Mouse (Mus musculus) thymus, adult 2 months (tissue): ENCODE measurements at regions not wholly inside any gene's neighbourhood (a gene's known extent, or its start where the extent isn't known, plus 50 kb on each side); places are given as distances from the start of the nearest gene placed in this dataset.

Experiments used
- DNase-seq: peaks from one replicate; pipeline ENCODE4 v3.0.0; 2021
- H3K27ac ChIP-seq: fragments of 200-500 bp; 2 replicates; pipeline ENCODE4 v1.5.1; 2012; ENCODE audit warnings: low read length, control low read depth; ENCODE audit not compliant: control insufficient read depth, insufficient read depth
- H3K27me3 ChIP-seq: fragments of 200-500 bp; 2 replicates; pipeline ENCODE4 v1.6.1; 2012; ENCODE audit warnings: mild to moderate bottlenecking, low read length, moderate library complexity, mixed read lengths; ENCODE audit not compliant: control insufficient read depth, insufficient read depth
- H3K36me3 ChIP-seq: fragments of 200-500 bp; 2 replicates; pipeline ENCODE4 v1.6.1; 2012; ENCODE audit warnings: mild to moderate bottlenecking, low read length, moderate library complexity; ENCODE audit not compliant: control insufficient read depth, insufficient read depth
- H3K4me1 ChIP-seq: fragments of 200-500 bp; replicated peaks from 2 replicates; pipeline ENCODE4 v1.6.1; 2012; ENCODE audit warnings: low read length; ENCODE audit not compliant: control insufficient read depth, insufficient read depth
- H3K4me3 ChIP-seq: fragments of 200-500 bp; 2 replicates; pipeline ENCODE4 v1.5.1; 2012; ENCODE audit warnings: mild to moderate bottlenecking, low read length, control low read depth, moderate library complexity; ENCODE audit not compliant: control insufficient read depth, insufficient read depth
- CTCF ChIP-seq: fragments of 200-500 bp; IDR thresholded peaks from 2 replicates; pipeline ENCODE4 v1.5.1; 2012; ENCODE audit warnings: mild to moderate bottlenecking, control low read depth, low read length, moderate library complexity, borderline replicate concordance; ENCODE audit not compliant: control insufficient read depth, poor library complexity, insufficient read depth; ENCODE audit errors: extremely low read depth
- POLR2A ChIP-seq: fragments of 200-500 bp; IDR thresholded peaks from 2 replicates; pipeline ENCODE4 v1.6.1; 2012; ENCODE audit warnings: mild to moderate bottlenecking, low read length, control low read depth, moderate library complexity; ENCODE audit not compliant: control insufficient read depth, poor library complexity, insufficient read depth; ENCODE audit errors: extremely low read depth
- WGBS: fragments of 180-500 bp; shearing (Covaris S2); methylation state at CpG from one replicate; pipeline ENCODE4 v1.1.7; 2018; 5-methylcytosine and 5-hydroxymethylcytosine counted together

GRCm38 (mm10) chr2:144182542-144182941 is 87.9 kb upstream of the Mgme1 start:
- H3K4me3 ChIP-seq = no peak overlapping the region
- no peak for DNase-seq
- no peaks in the 10 kb centered on the region for H3K36me3 ChIP-seq
- H3K27me3 ChIP-seq = no peaks in the 10 kb centered on the region
- H3K27ac ChIP-seq = no peak overlapping the region
- TF ChIP-seq POLR2A = no peak
- no peak for TF ChIP-seq CTCF
- 91% methylated on average over 7 of the region's 7 CpGs for WGBS
- H3K4me1 ChIP-seq = peaks cover 9% of the 10 kb centered on the region

- Histone ChIP-seq H3K4me3 (no peak overlapping the region), H3K27ac (no peak overlapping the region), H3K4me1 (0 out of 2 replicates have a peak, but pooled peaks cover 3% of the 10 kb centered on the region), H3K36me3 (no peaks in the 10 kb centered on the region), H3K27me3 (no peaks in the 10 kb centered on the region)
- WGBS = 94% methylated on average over 5 of the region's 5 CpGs
- no peak for TF ChIP-seq POLR2A
- TF ChIP-seq CTCF = no peak
- DNase-seq = no peak
Observed at GRCm38 (mm10) chr2:144183371-144183944, 87.0 kb upstream of the Mgme1 start.

- no peak overlapping the region for H3K4me3 ChIP-seq
- no peaks in the 10 kb centered on the region for H3K4me1 ChIP-seq
- TF ChIP-seq POLR2A (no peak), CTCF (no peak)
- 36% methylated on average over 3 of the region's 3 CpGs for WGBS
- no peaks in the 10 kb centered on the region for H3K27me3 ChIP-seq
- no peaks in the 10 kb centered on the region for H3K36me3 ChIP-seq
- H3K27ac ChIP-seq = no peak overlapping the region
- DNase-seq = no peak
Observed at GRCm38 (mm10) chr2:144185175-144185574, 85.3 kb upstream of the Mgme1 start.

- H3K36me3 ChIP-seq = no peaks in the 10 kb centered on the region
- 92% methylated on average over 3 of the region's 3 CpGs for WGBS
- no peak for DNase-seq
- no peaks in the 10 kb centered on the region for H3K27me3 ChIP-seq
- H3K27ac ChIP-seq = no peak overlapping the region
- H3K4me1 ChIP-seq = no peaks in the 10 kb centered on the region
- no peak overlapping the region for H3K4me3 ChIP-seq
- no peak for TF ChIP-seq POLR2A
- no peak for TF ChIP-seq CTCF
Observed at GRCm38 (mm10) chr2:144186426-144186825, 84.0 kb upstream of the Mgme1 start.

GRCm38 (mm10) chr2:144188076-144188475 is 82.4 kb upstream of the Mgme1 start:
- 14% methylated on average over 3 of the region's 3 CpGs for WGBS
- no peaks in the 10 kb centered on the region for H3K4me1 ChIP-seq

GRCm38 (mm10) chr2:144188485-144188884 is 82.0 kb upstream of the Mgme1 start:
- no peak for TF ChIP-seq CTCF
- no peak for TF ChIP-seq POLR2A
- no peak overlapping the region for H3K4me3 ChIP-seq
- 80% methylated on average over 4 of the region's 4 CpGs for WGBS
- H3K27ac ChIP-seq = no peak overlapping the region
- no peaks in the 10 kb centered on the region for H3K36me3 ChIP-seq
- no peaks in the 10 kb centered on the region for H3K4me1 ChIP-seq
- H3K27me3 ChIP-seq = no peaks in the 10 kb centered on the region
- no peak for DNase-seq

More at GRCm38 (mm10) chr2:144188076-144188475, 82.4 kb upstream of the Mgme1 start:
- no peak overlapping the region for H3K27ac ChIP-seq
- DNase-seq = no peak
- no peak for TF ChIP-seq POLR2A
- TF ChIP-seq CTCF = no peak
- H3K36me3 ChIP-seq = no peaks in the 10 kb centered on the region
- no peaks in the 10 kb centered on the region for H3K27me3 ChIP-seq
- no peak overlapping the region for H3K4me3 ChIP-seq

- 96% methylated on average over 7 of the region's 7 CpGs for WGBS
- H3K4me3 ChIP-seq = no peak overlapping the region
- H3K4me1 ChIP-seq = no peaks in the 10 kb centered on the region
- TF ChIP-seq CTCF (no peak), POLR2A (no peak)
- no peaks in the 10 kb centered on the region for H3K36me3 ChIP-seq
- no peak for DNase-seq
- H3K27ac ChIP-seq = no peak overlapping the region
- no peaks in the 10 kb centered on the region for H3K27me3 ChIP-seq
Observed at GRCm38 (mm10) chr2:144189756-144190155, 80.7 kb upstream of the Mgme1 start.
